In the genomic region with DNA sequence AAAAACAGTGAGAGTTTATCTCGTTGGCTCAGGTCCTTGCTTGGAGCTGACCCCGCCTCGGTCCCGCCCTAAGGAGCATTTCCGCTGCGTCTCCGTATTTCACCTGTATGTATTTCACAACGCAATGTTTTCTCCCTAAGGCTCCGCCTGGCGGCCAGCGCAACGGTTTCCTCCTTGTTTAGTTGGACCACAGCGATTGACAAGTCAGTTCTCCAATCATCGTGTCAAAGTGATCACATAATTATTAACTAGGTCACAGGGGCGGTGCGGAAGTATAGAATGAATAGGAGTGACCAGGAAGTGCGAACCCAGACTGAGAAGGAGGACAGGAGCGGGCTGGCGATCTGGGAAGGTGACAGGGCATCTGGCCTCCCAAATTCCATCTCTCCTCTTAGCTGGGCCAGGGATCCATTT, we compare ENCODE assay signal across 8 mouse cellular contexts. TPM values are rescaled to one million over a fixed set of nuclear protein-coding genes. Genes with fewer than 3 reads are reported as not detected.
DNase-seq lines count a peak whose midpoint lies in the region; ATAC-seq and TF ChIP-seq lines count a peak whose summit lies in the region.

TSS of gene Prr13 (plus strand) at position 125 of the 414 bp plus-strand sequence.

- no peak for TF ChIP-seq EP300 in heart, postnatal 0 days (IDR thresholded peaks at IDR 0.05; ENCODE audit: low read depth)

- TF ChIP-seq POLR2A in testis, adult 2 months (IDR thresholded peaks at IDR 0.05; ENCODE audit: control insufficient read depth, low read depth, low read length), result 0 out of 2 replicates have a peak, but pooled peaks have one; percentile 48

- peak within 1 kb of the TSS; percentile 80 for H3K4me3 ChIP-seq in E14TG2a.4 (replicated peaks; ENCODE audit: low read length)
- peak within 1 kb of the TSS; percentile 38 for H3K4me3 ChIP-seq in forebrain, embryonic 12.5 days (replicated peaks)
- peak within 1 kb of the TSS; percentile 57 for H3K4me3 ChIP-seq in heart, postnatal 0 days (ENCODE audit: low read depth, low read length)
- H3K4me3 ChIP-seq in liver, embryonic 16.5 days (ENCODE audit: low read depth, low read length), result peak within 1 kb of the TSS; percentile 61
- H3K4me3 ChIP-seq in neural tube, embryonic 13.5 days, result peak within 1 kb of the TSS; percentile 46
- peak within 1 kb of the TSS; percentile 43 for H3K4me3 ChIP-seq in testis, adult 2 months (ENCODE audit: control insufficient read depth, low read depth, low read length)

- H3K9me3 ChIP-seq in E14TG2a.4 (ENCODE audit: low read length), result no peaks in the 10 kb centered on the region
- no peaks in the 10 kb centered on the region for H3K9me3 ChIP-seq in forebrain, embryonic 12.5 days
- H3K9me3 ChIP-seq in heart, postnatal 0 days (replicated peaks; ENCODE audit: control insufficient read depth, low read length), result no peaks in the 10 kb centered on the region
- H3K9me3 ChIP-seq in liver, embryonic 16.5 days (replicated peaks; ENCODE audit: control insufficient read depth, low read length), result no peaks in the 10 kb centered on the region
- no peaks in the 10 kb centered on the region for H3K9me3 ChIP-seq in neural tube, embryonic 13.5 days

- H3K27ac ChIP-seq in forebrain, embryonic 12.5 days, result no peak within 1 kb of the TSS
- H3K27ac ChIP-seq in heart, postnatal 0 days (ENCODE audit: low read depth), result peak within 1 kb of the TSS; percentile 77
- peak within 1 kb of the TSS; percentile 91 for H3K27ac ChIP-seq in liver, embryonic 16.5 days (ENCODE audit: low read length)
- 0 out of 2 replicates have a peak within 1 kb of the TSS, but pooled peaks have one; percentile 9 for H3K27ac ChIP-seq in neural tube, embryonic 13.5 days (replicated peaks)
- H3K27ac ChIP-seq in testis, adult 2 months (ENCODE audit: control insufficient read depth, insufficient read depth, low read depth, low read length), result no peak within 1 kb of the TSS

- under 1% methylated on average over 19 of the region's 19 CpGs for WGBS in forebrain, embryonic 12.5 days
- 0% methylated on average over 19 of the region's 19 CpGs for WGBS in heart, postnatal 0 days
- under 1% methylated on average over 19 of the region's 19 CpGs for WGBS in liver, embryonic 16.5 days (ENCODE audit: insufficient replicate concordance)
- under 1% methylated on average over 19 of the region's 19 CpGs for WGBS in neural tube, embryonic 13.5 days

- ATAC-seq in forebrain, embryonic 12.5 days (ENCODE audit: low FRiP score), result peak; percentile 86
- peak; percentile 89 for ATAC-seq in heart, postnatal 0 days (ENCODE audit: insufficient read depth, low read depth)
- ATAC-seq in liver, embryonic 16.5 days (ENCODE audit: low read depth), result peak; percentile 80
- ATAC-seq in neural tube, embryonic 13.5 days (ENCODE audit: low read depth), result peak; percentile 86

- H3K4me1 ChIP-seq in E14TG2a.4 (replicated peaks; ENCODE audit: low read depth, low read length), result peaks cover 70% of the 10 kb centered on the region
- peaks cover 18% of the 10 kb centered on the region for H3K4me1 ChIP-seq in forebrain, embryonic 12.5 days
- peaks cover 16% of the 10 kb centered on the region; the same call in 1 of the 2 replicates for H3K4me1 ChIP-seq in heart, postnatal 0 days (ENCODE audit: control insufficient read depth, insufficient read depth)
- H3K4me1 ChIP-seq in liver, embryonic 16.5 days (ENCODE audit: control insufficient read depth, low read depth, low read length), result peaks cover 40% of the 10 kb centered on the region
- H3K4me1 ChIP-seq in neural tube, embryonic 13.5 days (replicated peaks), result peaks cover 26% of the 10 kb centered on the region
- H3K4me1 ChIP-seq in testis, adult 2 months (ENCODE audit: control insufficient read depth, insufficient read depth, low read length), result peaks cover 10% of the 10 kb centered on the region

- H3K27me3 ChIP-seq in E14TG2a.4 (ENCODE audit: insufficient read depth, low read length), result no peaks in the 10 kb centered on the region
- H3K27me3 ChIP-seq in forebrain, embryonic 12.5 days, result no peaks in the 10 kb centered on the region
- H3K27me3 ChIP-seq in heart, postnatal 0 days (ENCODE audit: control insufficient read depth, insufficient read depth, low read length), result no peaks in the 10 kb centered on the region
- H3K27me3 ChIP-seq in liver, embryonic 16.5 days (ENCODE audit: control insufficient read depth, insufficient read depth, low read depth, low read length), result no peaks in the 10 kb centered on the region
- H3K27me3 ChIP-seq in neural tube, embryonic 13.5 days, result no peaks in the 10 kb centered on the region
- no peaks in the 10 kb centered on the region for H3K27me3 ChIP-seq in testis, adult 2 months (ENCODE audit: control insufficient read depth, insufficient read depth, low read length)

- peak; percentile 35 for TF ChIP-seq CTCF in E14TG2a.4 (conservative IDR thresholded peaks at IDR 0.05; ENCODE audit: low read length)
- peak; percentile 72 for TF ChIP-seq CTCF in heart, postnatal 0 days (IDR thresholded peaks at IDR 0.05; ENCODE audit: low read depth)
- TF ChIP-seq CTCF in testis, adult 2 months (IDR thresholded peaks at IDR 0.05; ENCODE audit: control insufficient read depth, insufficient read depth, insufficient replicate concordance, low read depth, low read length), result peak; percentile 45; the same call in 1 of the 2 replicates

- H3K9ac ChIP-seq in forebrain, embryonic 12.5 days, result peak within 1 kb of the TSS; percentile 39
- H3K9ac ChIP-seq in heart, postnatal 0 days (replicated peaks; ENCODE audit: low read depth, low read length), result peak within 1 kb of the TSS; percentile 56; the same call in 1 of the 2 replicates
- peak within 1 kb of the TSS; percentile 61 for H3K9ac ChIP-seq in liver, embryonic 16.5 days (ENCODE audit: low read depth, low read length)
- H3K9ac ChIP-seq in neural tube, embryonic 13.5 days, result peak within 1 kb of the TSS; percentile 64

- peaks cover 27% of the 10 kb centered on the region for H3K36me3 ChIP-seq in E14TG2a.4 (ENCODE audit: insufficient read depth, low read length)
- 0 out of 2 replicates have a peak, but pooled peaks cover 5% of the 10 kb centered on the region for H3K36me3 ChIP-seq in forebrain, embryonic 12.5 days (replicated peaks)
- H3K36me3 ChIP-seq in heart, postnatal 0 days (replicated peaks; ENCODE audit: control insufficient read depth, insufficient read depth, low read length), result no peaks in the 10 kb centered on the region; the same call in 1 of the 2 replicates
- peaks cover 8% of the 10 kb centered on the region; the same call in 1 of the 2 replicates for H3K36me3 ChIP-seq in liver, embryonic 16.5 days (ENCODE audit: control insufficient read depth, insufficient read depth)
- H3K36me3 ChIP-seq in neural tube, embryonic 13.5 days, result peaks cover 11% of the 10 kb centered on the region; the same call in 1 of the 2 replicates
- no peaks in the 10 kb centered on the region for H3K36me3 ChIP-seq in testis, adult 2 months (ENCODE audit: control insufficient read depth, insufficient read depth, low read length)

- H3K4me2 ChIP-seq in forebrain, embryonic 12.5 days, result peak within 1 kb of the TSS; percentile 52
- peak within 1 kb of the TSS; percentile 79 for H3K4me2 ChIP-seq in heart, postnatal 0 days (ENCODE audit: low read depth, low read length)
- peak within 1 kb of the TSS; percentile 70 for H3K4me2 ChIP-seq in liver, embryonic 16.5 days (ENCODE audit: low read depth, low read length)
- peak within 1 kb of the TSS; percentile 65 for H3K4me2 ChIP-seq in neural tube, embryonic 13.5 days

- peak; percentile 94 for DNase-seq in c-Kit-positive CD71-positive TER-119-positive erythroid progenitor cells, embryonic 14.5 days (ENCODE audit: low spot score)
- DNase-seq in heart, postnatal 0 days (ENCODE audit: low spot score), result peak; percentile 94
- DNase-seq in kidney, postnatal 4 days, result peak; percentile 91 to 95

RNA-seq across cellular contexts. Expression of gene Prr13, which starts in this region (rescaled TPM):
- polyA plus RNA-seq in forebrain, embryonic 12.5 days (2016; fragmentation: Nextera tagmentation; extraction: Ambion mirVana), result 82.9 and 86.9 TPM in 2 replicates
- 16.8 and 25.7 TPM in 2 replicates for total RNA-seq in heart, postnatal 0 days (2014; rRNA removed; ENCODE audit: low replicate concordance)
- polyA plus RNA-seq in heart, postnatal 0 days (2015; fragmentation: Nextera tagmentation; extraction: Ambion mirVana), result 71.4 and 73.4 TPM in 2 replicates
- 120 and 139 TPM in 2 replicates for polyA plus RNA-seq in liver, embryonic 16.5 days (2015; fragmentation: Nextera tagmentation; extraction: Ambion mirVana)
- polyA plus RNA-seq in neural tube, embryonic 13.5 days (2015; fragmentation: Nextera tagmentation; extraction: Ambion mirVana), result 88.7 and 100.0 TPM in 2 replicates
- polyA plus RNA-seq in testis, adult 2 months (2012; rRNA removed), result 18.5 and 19.7 TPM in 2 replicates

Comparison
In these comparisons a context has a peak if more than half of its experiments do, and no peak if none do; other contexts are left out.
1. H3K27ac ChIP-seq: peak in heart, postnatal 0 days (single experiment), liver, embryonic 16.5 days (single experiment) and neural tube, embryonic 13.5 days (single experiment); none in forebrain, embryonic 12.5 days (single experiment) and testis, adult 2 months (single experiment).
2. Peak in every context shown above with its lines, with median percentiles within 50 percentile points of each other: H3K4me3 ChIP-seq, CTCF ChIP-seq, DNase-seq, ATAC-seq, H3K4me2 ChIP-seq and H3K9ac ChIP-seq.